Mouse (Mus musculus): ENCODE measurements at regions not wholly inside any gene's neighbourhood (a gene's known extent, or its start where the extent isn't known, plus 50 kb on each side); places are given as distances from the start of the nearest gene placed in this dataset.

DNA sequence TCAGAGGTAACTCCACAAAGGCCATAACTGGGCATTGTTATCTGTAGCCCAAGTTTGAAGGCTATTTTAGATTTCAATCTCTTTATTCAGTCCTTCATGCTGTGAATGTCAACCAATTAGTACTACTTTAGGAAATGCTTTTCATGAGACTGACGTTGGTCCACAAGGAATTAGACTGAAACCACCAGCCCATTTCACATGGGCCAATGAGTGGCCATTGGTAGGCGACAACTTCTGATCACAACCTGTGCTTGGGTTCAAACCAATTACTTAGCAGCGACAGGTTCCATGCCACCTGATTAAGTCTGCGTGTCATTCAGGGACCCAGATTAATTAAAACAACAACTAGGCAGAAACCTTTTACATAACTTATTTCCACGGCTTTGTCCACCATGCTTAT lies 126.9 kb upstream of the Tenm3 start:
- WGBS: 84% methylated on average over 5 of the region's 5 CpGs
- no peaks in the 10 kb centered on the region for H3K4me1 ChIP-seq (ENCODE audit: control insufficient read depth, insufficient read depth, low read length)

GRCm38 (mm10) chr8:48964929-48965328 lies 121.2 kb upstream of the Tenm3 start:
- H3K9me3 ChIP-seq (ENCODE audit: control insufficient read depth, low read length): no peaks in the 10 kb centered on the region
- no peak overlapping the region for H3K4me2 ChIP-seq (ENCODE audit: low read depth, low read length)
- H3K9ac ChIP-seq (replicated peaks; ENCODE audit: low read depth, low read length): no peak overlapping the region
- H3K27me3 ChIP-seq (ENCODE audit: control insufficient read depth, insufficient read depth, low read length): no peaks in the 10 kb centered on the region
- H3K4me3 ChIP-seq (ENCODE audit: low read depth, low read length): no peak overlapping the region
- no peak for ATAC-seq (ENCODE audit: low read depth)
- no peak overlapping the region for H3K27ac ChIP-seq (ENCODE audit: low read depth, low read length)
- no peaks in the 10 kb centered on the region for H3K36me3 ChIP-seq (ENCODE audit: control insufficient read depth, insufficient read depth, low read length)
- WGBS: 90% methylated on average over 1 of the region's 1 CpGs
- H3K4me1 ChIP-seq (ENCODE audit: control insufficient read depth, insufficient read depth, low read length): no peaks in the 10 kb centered on the region

More for the DNA sequence above, 126.9 kb upstream of the Tenm3 start:
- no peaks in the 10 kb centered on the region for H3K9me3 ChIP-seq (ENCODE audit: control insufficient read depth, low read length)
- H3K9ac ChIP-seq (replicated peaks; ENCODE audit: low read depth, low read length): no peak overlapping the region
- no peak overlapping the region for H3K27ac ChIP-seq (ENCODE audit: low read depth, low read length)
- H3K4me2 ChIP-seq (ENCODE audit: low read depth, low read length): no peak overlapping the region
- H3K36me3 ChIP-seq (ENCODE audit: control insufficient read depth, insufficient read depth, low read length): no peaks in the 10 kb centered on the region
- no peaks in the 10 kb centered on the region for H3K27me3 ChIP-seq (ENCODE audit: control insufficient read depth, insufficient read depth, low read length)
- ATAC-seq (ENCODE audit: low read depth): no peak
- no peak overlapping the region for H3K4me3 ChIP-seq (ENCODE audit: low read depth, low read length)

- no peaks in the 10 kb centered on the region for H3K27me3 ChIP-seq (ENCODE audit: control insufficient read depth, insufficient read depth, low read length)
- H3K9me3 ChIP-seq (ENCODE audit: control insufficient read depth, low read length): no peaks in the 10 kb centered on the region
- H3K4me3 ChIP-seq (ENCODE audit: low read depth, low read length): no peak overlapping the region
- no peak overlapping the region for H3K27ac ChIP-seq (ENCODE audit: low read depth, low read length)
- no peak for ATAC-seq (ENCODE audit: low read depth)
- 82% methylated on average over 5 of the region's 5 CpGs for WGBS
- no peaks in the 10 kb centered on the region for H3K4me1 ChIP-seq (ENCODE audit: control insufficient read depth, insufficient read depth, low read length)
- H3K4me2 ChIP-seq (ENCODE audit: low read depth, low read length): no peak overlapping the region
- H3K9ac ChIP-seq (replicated peaks; ENCODE audit: low read depth, low read length): no peak overlapping the region
- no peaks in the 10 kb centered on the region for H3K36me3 ChIP-seq (ENCODE audit: control insufficient read depth, insufficient read depth, low read length)
Measured at GRCm38 (mm10) chr8:48957614-48958013, 113.9 kb upstream of the Tenm3 start.

DNA sequence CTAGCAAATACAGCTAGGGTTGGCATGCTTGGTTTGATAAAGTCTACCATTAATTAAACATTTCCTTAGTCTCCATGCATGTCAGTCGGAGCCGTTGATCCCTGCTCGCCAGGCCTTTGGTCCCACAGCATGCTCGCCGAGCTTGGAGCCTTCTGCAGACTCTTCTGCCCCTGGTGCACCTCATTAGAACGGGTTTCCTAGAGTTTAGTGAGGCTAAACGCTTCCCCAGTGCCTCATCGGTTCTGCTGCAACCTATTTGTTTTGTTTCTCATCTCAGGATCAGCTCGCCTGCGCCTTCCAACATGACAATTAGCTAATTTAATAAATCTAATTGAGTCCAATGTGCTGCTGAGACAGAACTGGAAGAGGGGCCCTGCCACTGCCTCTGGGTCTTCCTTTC lies 107.7 kb upstream of the Tenm3 start:
- H3K4me2 ChIP-seq (ENCODE audit: low read depth, low read length): no peak overlapping the region
- peak overlapping the region; percentile 55; the same call in 1 of the 2 replicates for H3K27ac ChIP-seq (ENCODE audit: low read depth, low read length)
- H3K9ac ChIP-seq (replicated peaks; ENCODE audit: low read depth, low read length): no peak overlapping the region
- no peaks in the 10 kb centered on the region for H3K36me3 ChIP-seq (ENCODE audit: control insufficient read depth, insufficient read depth, low read length)
- H3K27me3 ChIP-seq (ENCODE audit: control insufficient read depth, insufficient read depth, low read length): no peaks in the 10 kb centered on the region
- no peaks in the 10 kb centered on the region for H3K4me1 ChIP-seq (ENCODE audit: control insufficient read depth, insufficient read depth, low read length)
- no peak overlapping the region for H3K4me3 ChIP-seq (ENCODE audit: low read depth, low read length)
- ATAC-seq (ENCODE audit: low read depth): no peak
- 49% methylated on average over 10 of the region's 10 CpGs for WGBS
- no peaks in the 10 kb centered on the region for H3K9me3 ChIP-seq (ENCODE audit: control insufficient read depth, low read length)

GRCm38 (mm10) chr8:48944177-48944576 lies 100.4 kb upstream of the Tenm3 start:
- no peaks in the 10 kb centered on the region for H3K9me3 ChIP-seq (ENCODE audit: control insufficient read depth, low read length)
- H3K4me2 ChIP-seq (ENCODE audit: low read depth, low read length): no peak overlapping the region
- ATAC-seq (ENCODE audit: low read depth): no peak
- WGBS: 12% methylated on average over 1 of the region's 1 CpGs
- no peaks in the 10 kb centered on the region for H3K4me1 ChIP-seq (ENCODE audit: control insufficient read depth, insufficient read depth, low read length)
- no peak overlapping the region for H3K27ac ChIP-seq (ENCODE audit: low read depth, low read length)
- H3K9ac ChIP-seq (replicated peaks; ENCODE audit: low read depth, low read length): no peak overlapping the region
- no peaks in the 10 kb centered on the region for H3K27me3 ChIP-seq (ENCODE audit: control insufficient read depth, insufficient read depth, low read length)
- no peak overlapping the region for H3K4me3 ChIP-seq (ENCODE audit: low read depth, low read length)
- H3K36me3 ChIP-seq (ENCODE audit: control insufficient read depth, insufficient read depth, low read length): no peaks in the 10 kb centered on the region

DNA sequence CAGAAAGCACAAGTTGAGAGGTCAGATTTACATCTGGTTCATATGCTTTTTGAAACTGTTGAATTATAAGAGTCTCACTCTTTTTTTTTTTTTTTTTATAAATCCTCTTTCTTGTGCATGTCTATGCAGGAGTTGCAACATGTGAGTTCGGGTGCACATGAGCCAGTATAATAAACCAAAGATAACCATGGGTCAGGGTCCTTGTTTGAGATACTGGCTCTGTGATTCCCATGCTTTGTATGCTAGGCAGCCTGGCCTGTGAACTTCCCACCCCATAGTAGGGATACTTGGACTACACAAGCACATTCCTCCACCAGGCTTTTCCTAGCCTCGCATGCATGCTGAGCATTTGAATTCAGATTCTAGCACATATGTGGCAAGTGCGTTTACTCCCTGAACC lies 93.4 kb upstream of the Tenm3 start:
- Histone ChIP-seq H3K36me3 (ENCODE audit: control insufficient read depth, insufficient read depth, low read length) (no peaks in the 10 kb centered on the region), H3K27me3 (ENCODE audit: control insufficient read depth, insufficient read depth, low read length) (no peaks in the 10 kb centered on the region), H3K27ac (ENCODE audit: low read depth, low read length) (no peak overlapping the region), H3K4me1 (ENCODE audit: control insufficient read depth, insufficient read depth, low read length) (no peaks in the 10 kb centered on the region), H3K4me2 (ENCODE audit: low read depth, low read length) (no peak overlapping the region), H3K4me3 (ENCODE audit: low read depth, low read length) (no peak overlapping the region), H3K9ac (replicated peaks; ENCODE audit: low read depth, low read length) (no peak overlapping the region), H3K9me3 (ENCODE audit: control insufficient read depth, low read length) (no peaks in the 10 kb centered on the region)
- no peak for ATAC-seq (ENCODE audit: low read depth)
- 92% methylated on average over 3 of the region's 3 CpGs for WGBS

GRCm38 (mm10) chr8:48927135-48927534 lies 83.4 kb upstream of the Tenm3 start:
- Histone ChIP-seq H3K27ac (ENCODE audit: low read depth, low read length) (no peak overlapping the region), H3K9ac (replicated peaks; ENCODE audit: low read depth, low read length) (no peak overlapping the region), H3K4me3 (ENCODE audit: low read depth, low read length) (no peak overlapping the region), H3K4me1 (ENCODE audit: control insufficient read depth, insufficient read depth, low read length) (no peaks in the 10 kb centered on the region), H3K27me3 (ENCODE audit: control insufficient read depth, insufficient read depth, low read length) (no peaks in the 10 kb centered on the region), H3K36me3 (ENCODE audit: control insufficient read depth, insufficient read depth, low read length) (no peaks in the 10 kb centered on the region), H3K4me2 (ENCODE audit: low read depth, low read length) (no peak overlapping the region), H3K9me3 (ENCODE audit: control insufficient read depth, low read length) (no peaks in the 10 kb centered on the region)
- no peak for ATAC-seq (ENCODE audit: low read depth)
- WGBS: 50% methylated on average over 11 of the region's 11 CpGs

DNA sequence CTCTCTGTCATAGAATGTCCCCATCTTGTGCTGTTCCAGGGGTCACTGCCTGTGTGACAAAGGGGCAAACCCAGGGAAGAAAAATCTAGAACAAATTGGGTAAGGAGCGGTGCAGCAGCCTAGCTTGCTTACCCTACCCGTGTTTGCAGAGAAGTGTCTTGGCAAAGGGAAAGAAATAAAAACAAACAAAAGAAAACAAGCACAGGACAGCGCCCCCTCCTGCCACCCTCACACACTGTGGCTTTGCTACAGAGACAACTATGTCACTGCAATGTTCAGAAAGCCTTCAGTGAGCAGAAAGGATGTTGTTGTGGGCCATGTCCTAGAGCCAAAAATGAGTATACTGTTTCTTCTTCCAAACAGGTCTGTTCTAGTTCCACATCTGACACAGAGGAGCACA lies 71.5 kb upstream of the Tenm3 start:
- Histone ChIP-seq H3K4me3 (ENCODE audit: low read depth, low read length) (no peak overlapping the region), H3K4me1 (ENCODE audit: control insufficient read depth, insufficient read depth, low read length) (no peaks in the 10 kb centered on the region), H3K9ac (replicated peaks; ENCODE audit: low read depth, low read length) (no peak overlapping the region), H3K4me2 (ENCODE audit: low read depth, low read length) (no peak overlapping the region), H3K27me3 (ENCODE audit: control insufficient read depth, insufficient read depth, low read length) (no peaks in the 10 kb centered on the region), H3K27ac (ENCODE audit: low read depth, low read length) (no peak overlapping the region), H3K9me3 (ENCODE audit: control insufficient read depth, low read length) (no peaks in the 10 kb centered on the region), H3K36me3 (ENCODE audit: control insufficient read depth, insufficient read depth, low read length) (no peaks in the 10 kb centered on the region)
- ATAC-seq (ENCODE audit: low read depth): no peak
- 57% methylated on average over 3 of the region's 3 CpGs for WGBS

- no peaks in the 10 kb centered on the region for H3K9me3 ChIP-seq (ENCODE audit: control insufficient read depth, low read length)
- H3K4me1 ChIP-seq (ENCODE audit: control insufficient read depth, insufficient read depth, low read length): no peaks in the 10 kb centered on the region
- H3K4me3 ChIP-seq (ENCODE audit: low read depth, low read length): no peak overlapping the region
- no peak for ATAC-seq (ENCODE audit: low read depth)
- H3K9ac ChIP-seq (replicated peaks; ENCODE audit: low read depth, low read length): no peak overlapping the region
- 82% methylated on average over 4 of the region's 4 CpGs for WGBS
- no peaks in the 10 kb centered on the region for H3K27me3 ChIP-seq (ENCODE audit: control insufficient read depth, insufficient read depth, low read length)
- H3K4me2 ChIP-seq (ENCODE audit: low read depth, low read length): no peak overlapping the region
- no peak overlapping the region for H3K27ac ChIP-seq (ENCODE audit: low read depth, low read length)
- no peaks in the 10 kb centered on the region for H3K36me3 ChIP-seq (ENCODE audit: control insufficient read depth, insufficient read depth, low read length)
Measured at GRCm38 (mm10) chr8:48912842-48913241, 69.1 kb upstream of the Tenm3 start.
